Mouse (Mus musculus) stomach, postnatal 0 days (tissue): ENCODE data around the gene Fam219a. TPM values are rescaled to one million over a fixed set of nuclear protein-coding genes. Genes with fewer than 3 reads are reported as not detected.

Experiments
- ATAC-seq: fragments of 200-750 bp; cut with Nextera tagmentation; 2 replicates; pipeline ENCODE4 v1.8.0; 2017; ENCODE audit not compliant: low FRiP score, low TSS enrichment
- DNase-seq: peaks from one replicate; pipeline ENCODE4 v3.0.0-alpha.2; 2016; ENCODE audit warnings: low spot score
- H3K27ac ChIP-seq: fragments of 300-500 bp; sonication (generic); replicated peaks from 2 replicates; pipeline ENCODE4 v1.5.1; 2014; ENCODE audit warnings: mild to moderate bottlenecking, control low read depth
- H3K27me3 ChIP-seq: fragments of 300-500 bp; sonication (generic); 2 replicates; pipeline ENCODE4 v1.6.1; 2014; ENCODE audit warnings: low read length; ENCODE audit not compliant: control insufficient read depth, insufficient read depth
- H3K36me3 ChIP-seq: fragments of 300-500 bp; sonication (generic); 2 replicates; pipeline ENCODE4 v1.6.1; 2014; ENCODE audit warnings: low read length, mixed read lengths; ENCODE audit not compliant: control insufficient read depth, insufficient read depth
- H3K4me1 ChIP-seq: fragments of 300-500 bp; sonication (generic); replicated peaks from 2 replicates; pipeline ENCODE4 v1.6.1; 2014; ENCODE audit warnings: antibody characterized with exemption; ENCODE audit not compliant: control insufficient read depth, insufficient read depth
- H3K4me2 ChIP-seq: fragments of 300-500 bp; sonication (generic); replicated peaks from 2 replicates; pipeline ENCODE4 v1.6.1; 2014; ENCODE audit warnings: low read depth, mild to moderate bottlenecking, control low read depth, moderate library complexity
- H3K4me3 ChIP-seq: fragments of 300-500 bp; sonication (generic); 2 replicates; pipeline ENCODE4 v1.5.1; 2014; ENCODE audit warnings: low read depth, low read length, control low read depth
- H3K9ac ChIP-seq: fragments of 300-500 bp; sonication (generic); 2 replicates; pipeline ENCODE4 v1.6.1; 2014; ENCODE audit warnings: mild to moderate bottlenecking, low read length, control low read depth, mixed read lengths
- H3K9me3 ChIP-seq: fragments of 300-500 bp; sonication (generic); 2 replicates; pipeline ENCODE4 v1.6.1; 2016; ENCODE audit warnings: low read length; ENCODE audit not compliant: control insufficient read depth
- CTCF ChIP-seq: IDR thresholded peaks from 2 replicates; pipeline ENCODE4 v1.5.1; 2016; ENCODE audit warnings: antibody characterized with exemption, low read depth, mild to moderate bottlenecking, moderate library complexity
- EP300 ChIP-seq: optimal IDR thresholded peaks from 2 replicates; pipeline ENCODE3; 2016; ENCODE audit warnings: antibody characterized with exemption
- WGBS: fragments of 180-500 bp; shearing (Covaris S2); extraction: QIAGEN DNeasy Blood & Tissue Kit; methylation state at CpG from one replicate; pipeline ENCODE4 v1.1.7; 2014; 5-methylcytosine and 5-hydroxymethylcytosine counted together
- polyA plus RNA-seq: library from polyadenylated mRNA; unstranded; fragments of >200 nt; fragmentation: Nextera tagmentation; extraction: Ambion mirVana; gene quantifications from 2 replicates; pipeline ENCODE4 v1.2.1, GENCODE M21; 2015

Fam219a gene
- polyA plus RNA-seq, 1 experiment from 2014 or later = 1.4 TPM

DNA sequence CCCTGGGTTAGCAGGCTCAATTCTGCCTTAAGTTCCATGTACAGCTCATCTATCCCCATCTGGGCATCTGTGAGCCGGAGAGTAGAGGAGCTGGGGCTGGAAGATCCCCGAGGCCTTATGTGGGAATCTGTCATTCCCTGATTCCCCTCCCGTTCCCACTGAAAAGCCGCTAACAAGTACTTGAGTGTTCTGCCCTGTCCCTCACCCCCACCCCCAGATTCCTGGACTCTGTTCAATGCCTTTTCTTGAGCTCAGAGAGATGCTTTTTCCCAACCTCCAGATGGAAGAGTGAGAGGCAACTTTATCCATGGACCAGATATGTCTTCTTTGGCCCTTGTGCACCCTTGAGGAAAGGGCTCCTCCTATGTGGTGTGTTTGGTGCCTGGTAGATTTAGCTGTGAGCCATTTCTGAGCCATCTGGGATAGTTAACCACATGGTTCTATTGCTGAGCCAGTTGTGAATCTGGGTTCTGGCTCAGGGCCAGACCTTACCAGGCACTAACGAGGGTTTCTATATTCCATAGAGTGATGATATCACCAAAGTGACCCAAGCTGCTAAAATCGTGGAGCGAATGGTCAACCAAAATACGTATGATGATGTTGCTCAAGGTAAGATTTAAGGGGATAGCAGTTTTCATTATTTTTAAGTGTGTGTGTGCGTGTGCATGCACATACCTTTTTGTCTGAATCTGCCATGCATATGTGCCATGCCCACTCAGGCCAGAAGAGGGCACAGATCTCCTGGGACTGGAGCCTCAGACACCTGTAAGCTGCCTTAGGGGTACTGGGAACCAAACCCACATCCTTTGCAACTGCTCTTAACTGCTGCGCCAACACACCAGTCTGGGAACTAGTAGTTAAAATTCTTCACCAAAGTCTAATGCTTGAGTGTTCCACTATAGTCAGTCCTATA lies 40.6 kb upstream of the Fam219a start:
- Histone ChIP-seq H3K27me3 (no peaks in the 10 kb centered on the region), H3K4me3 (no peak overlapping the region), H3K27ac (no peak overlapping the region), H3K4me1 (no peaks in the 10 kb centered on the region), H3K9me3 (no peaks in the 10 kb centered on the region), H3K9ac (no peak overlapping the region), H3K4me2 (no peak overlapping the region), H3K36me3 (no peaks in the 10 kb centered on the region)
- peak; percentile 51 for TF ChIP-seq CTCF
- TF ChIP-seq EP300 = no peak
- no peak for ATAC-seq
- DNase-seq = no peak
- WGBS = 74% methylated on average over 10 of the region's 10 CpGs

DNA sequence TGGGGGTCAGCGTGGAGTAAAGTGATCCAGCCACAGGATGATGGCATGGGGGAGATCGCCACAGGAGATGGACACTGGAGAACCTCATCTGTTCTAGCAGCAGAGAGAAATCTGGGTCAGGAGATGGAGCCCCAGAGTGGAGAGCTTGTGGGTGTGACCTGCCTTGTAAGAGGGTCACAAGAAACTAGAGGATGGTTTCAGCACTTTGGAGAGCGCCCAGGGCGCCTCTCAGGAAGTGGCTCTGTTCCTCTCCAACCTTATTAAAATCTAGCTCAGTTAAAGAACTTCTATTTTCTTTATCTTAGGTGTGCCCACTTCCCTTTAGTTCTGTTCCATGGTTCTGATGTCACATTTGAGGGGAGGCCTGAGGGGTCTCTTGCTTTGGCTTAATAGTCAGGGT lies 37.4 kb upstream of the Fam219a start:
- Histone ChIP-seq H3K36me3 (no peaks in the 10 kb centered on the region), H3K9me3 (no peaks in the 10 kb centered on the region), H3K27ac (no peak overlapping the region), H3K9ac (no peak overlapping the region), H3K27me3 (no peaks in the 10 kb centered on the region), H3K4me2 (no peak overlapping the region), H3K4me3 (no peak overlapping the region), H3K4me1 (no peaks in the 10 kb centered on the region)
- WGBS = 38% methylated on average over 4 of the region's 4 CpGs
- DNase-seq (peak; percentile 70), ATAC-seq (no peak)
- TF ChIP-seq EP300 (no peak), CTCF (no peak)

DNA sequence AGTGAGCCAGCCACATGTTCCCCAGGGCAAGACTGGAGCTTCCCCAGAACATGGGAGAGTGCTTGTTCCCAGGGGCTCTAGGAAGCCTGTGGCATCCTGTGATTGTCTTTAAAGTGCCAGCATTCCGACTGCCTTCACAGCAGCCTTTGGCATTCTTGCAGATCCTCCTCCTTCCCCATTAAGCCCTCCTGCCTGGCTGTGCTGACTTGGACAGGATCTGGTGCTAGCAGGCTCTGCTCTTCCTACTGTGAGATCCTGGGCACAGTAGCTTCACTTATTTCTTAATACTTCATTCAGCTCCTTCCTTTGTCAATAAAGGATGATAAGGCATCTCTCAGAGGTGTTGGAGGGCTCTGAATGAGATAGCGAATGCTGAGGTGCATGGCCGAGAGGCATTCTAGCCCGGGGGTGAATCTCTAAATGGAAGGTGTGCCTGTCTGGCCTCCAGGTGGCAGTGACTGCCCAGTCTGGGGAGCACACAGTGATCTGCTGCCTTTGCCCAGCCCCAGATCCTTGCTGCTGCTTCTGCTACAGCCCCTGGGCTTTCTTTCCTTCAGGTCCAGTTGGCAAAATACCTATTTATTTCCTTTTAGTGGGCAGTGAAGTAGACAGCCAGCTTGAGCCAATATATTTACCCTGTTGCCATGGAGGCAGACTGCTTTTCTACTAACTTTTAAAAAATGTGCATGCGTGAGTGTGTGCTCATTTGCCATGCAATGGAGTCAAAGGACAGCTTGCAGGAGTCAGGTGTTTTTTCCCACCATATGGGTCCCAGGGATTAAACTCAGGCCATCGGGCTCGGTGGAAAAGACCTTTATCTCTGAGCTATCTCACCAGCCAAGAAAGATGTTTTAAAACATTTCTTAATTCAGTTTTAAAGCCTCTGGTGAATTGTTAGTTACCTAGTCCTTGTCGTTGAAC lies 35.4 kb upstream of the Fam219a start:
- no peak overlapping the region for H3K27ac ChIP-seq
- no peak overlapping the region for H3K4me3 ChIP-seq
- peak; percentile 66 for TF ChIP-seq CTCF
- TF ChIP-seq EP300 = no peak
- WGBS = 45% methylated on average over 8 of the region's 8 CpGs
- ATAC-seq (no peak), DNase-seq (no peak)
- H3K4me1 ChIP-seq = no peaks in the 10 kb centered on the region
- H3K9ac ChIP-seq = no peak overlapping the region
- no peaks in the 10 kb centered on the region for H3K9me3 ChIP-seq
- H3K4me2 ChIP-seq = no peak overlapping the region
- H3K27me3 ChIP-seq = no peaks in the 10 kb centered on the region
- H3K36me3 ChIP-seq = no peaks in the 10 kb centered on the region

DNA sequence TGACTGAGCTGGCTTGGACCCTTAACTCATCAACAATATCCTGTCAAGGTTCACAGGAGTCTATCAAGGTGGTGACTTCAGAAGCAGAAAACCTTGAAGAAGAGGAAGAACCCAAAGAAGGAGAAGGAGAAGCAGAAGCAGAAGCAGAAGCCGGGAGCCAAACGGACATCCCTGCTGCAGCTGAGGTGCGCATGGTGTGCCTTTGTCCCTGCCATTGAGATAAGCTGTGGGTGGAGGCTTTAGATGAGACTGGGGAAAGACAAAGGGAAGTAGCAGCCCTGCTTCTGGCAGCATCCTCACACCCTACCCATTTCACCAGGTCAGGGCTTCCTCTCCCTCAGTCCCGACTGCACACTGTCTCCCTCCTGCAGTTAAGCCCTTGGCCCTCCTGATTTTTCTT lies 33.5 kb upstream of the Fam219a start:
- ATAC-seq (no peak), DNase-seq (no peak)
- Histone ChIP-seq H3K27me3 (no peaks in the 10 kb centered on the region), H3K4me2 (no peak overlapping the region), H3K9ac (no peak overlapping the region), H3K9me3 (no peaks in the 10 kb centered on the region), H3K36me3 (no peaks in the 10 kb centered on the region), H3K27ac (no peak overlapping the region), H3K4me1 (no peaks in the 10 kb centered on the region), H3K4me3 (no peak overlapping the region)
- no peak for TF ChIP-seq EP300
- no peak for TF ChIP-seq CTCF
- WGBS = 52% methylated on average over 4 of the region's 4 CpGs

DNA sequence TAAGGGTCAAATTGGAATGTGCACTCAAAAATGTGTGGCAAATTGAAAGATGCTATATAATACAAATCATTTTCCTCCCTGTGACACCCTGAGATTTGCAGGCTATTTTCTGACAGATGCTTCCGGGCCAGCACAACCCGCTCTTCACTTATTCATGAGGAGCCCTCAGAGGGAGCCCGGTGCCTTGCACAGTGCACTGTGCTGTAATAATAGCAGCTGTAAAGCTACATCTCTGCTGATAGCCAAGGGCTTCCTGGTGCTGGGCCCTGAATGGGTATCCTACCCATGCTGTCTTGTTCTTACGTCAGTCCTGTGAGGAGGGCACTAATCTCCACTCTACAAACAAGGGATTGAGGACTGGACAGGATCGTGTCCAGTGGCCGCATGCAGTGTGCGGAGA lies 14.0 kb upstream of the Fam219a start:
- H3K36me3 ChIP-seq = no peaks in the 10 kb centered on the region
- WGBS = 80% methylated on average over 7 of the region's 7 CpGs
- no peaks in the 10 kb centered on the region for H3K4me1 ChIP-seq
- DNase-seq (no peak), ATAC-seq (no peak)
- TF ChIP-seq CTCF (no peak), EP300 (no peak)
- H3K27me3 ChIP-seq = no peaks in the 10 kb centered on the region
- no peak overlapping the region for H3K27ac ChIP-seq
- H3K4me3 ChIP-seq = no peak overlapping the region
- H3K9me3 ChIP-seq = no peaks in the 10 kb centered on the region
- H3K9ac ChIP-seq = no peak overlapping the region
- H3K4me2 ChIP-seq = no peak overlapping the region

DNA sequence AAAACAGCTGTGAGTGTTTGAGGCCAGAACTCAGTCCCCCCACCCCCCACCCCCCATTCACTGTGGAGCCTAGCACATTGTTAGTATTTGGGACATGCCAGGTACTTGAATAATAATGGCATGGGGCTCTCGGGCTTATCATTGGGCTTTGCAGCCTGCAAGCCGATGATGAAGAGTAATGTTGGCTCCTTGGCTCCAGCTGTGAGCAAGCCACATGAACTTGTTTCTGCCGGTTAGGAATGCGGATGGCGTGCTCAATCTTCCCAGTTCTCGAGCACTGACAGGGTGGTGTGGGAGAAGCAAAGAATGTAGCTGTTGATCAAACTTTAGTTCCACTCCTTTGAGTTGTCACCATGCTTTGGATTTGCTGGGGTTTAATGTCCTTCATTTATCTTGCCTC lies 6.6 kb upstream of the Fam219a start:
- 21% methylated on average over 6 of the region's 6 CpGs for WGBS

More for the DNA sequence above, 6.6 kb upstream of the Fam219a start:
- Histone ChIP-seq H3K9ac (no peak overlapping the region), H3K4me1 (no peaks in the 10 kb centered on the region), H3K4me2 (no peak overlapping the region), H3K27me3 (no peaks in the 10 kb centered on the region), H3K4me3 (no peak overlapping the region), H3K36me3 (no peaks in the 10 kb centered on the region), H3K27ac (no peak overlapping the region), H3K9me3 (no peaks in the 10 kb centered on the region)
- ATAC-seq (no peak), DNase-seq (no peak)
- TF ChIP-seq CTCF (no peak), EP300 (no peak)
